Mouse (Mus musculus): ENCODE measurements at regions not wholly inside any gene's neighbourhood (a gene's known extent, or its start where the extent isn't known, plus 50 kb on each side); places are given as distances from the start of the nearest gene placed in this dataset.
"Not testable (repeated sequence)": the region's sequence is repeated elsewhere in the genome, so short reads cannot be mapped to it uniquely, and the experiment has no call there.

DNA sequence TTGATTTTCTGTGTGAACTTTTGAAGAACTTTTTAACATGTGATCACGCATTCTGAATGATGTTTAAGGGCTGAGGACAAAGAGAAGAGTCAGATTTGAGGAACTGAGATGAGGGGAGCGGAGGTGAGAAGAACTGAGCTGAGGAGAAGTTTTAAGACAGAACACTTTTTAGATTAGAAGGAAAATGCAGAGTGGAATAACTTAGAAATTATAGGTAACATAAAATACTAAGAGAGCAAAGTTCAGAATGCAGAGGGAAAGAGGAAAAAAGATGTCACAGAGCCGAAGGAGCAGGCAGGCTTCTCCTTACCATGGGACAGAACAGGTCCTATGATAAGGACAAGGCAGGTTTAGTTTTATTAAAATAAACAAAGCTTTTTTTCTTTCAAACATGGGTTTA, 73.7 kb upstream of the Cwc22 start:
- no peak for DNase-seq (ENCODE audit: low read depth, low spot score)

DNA sequence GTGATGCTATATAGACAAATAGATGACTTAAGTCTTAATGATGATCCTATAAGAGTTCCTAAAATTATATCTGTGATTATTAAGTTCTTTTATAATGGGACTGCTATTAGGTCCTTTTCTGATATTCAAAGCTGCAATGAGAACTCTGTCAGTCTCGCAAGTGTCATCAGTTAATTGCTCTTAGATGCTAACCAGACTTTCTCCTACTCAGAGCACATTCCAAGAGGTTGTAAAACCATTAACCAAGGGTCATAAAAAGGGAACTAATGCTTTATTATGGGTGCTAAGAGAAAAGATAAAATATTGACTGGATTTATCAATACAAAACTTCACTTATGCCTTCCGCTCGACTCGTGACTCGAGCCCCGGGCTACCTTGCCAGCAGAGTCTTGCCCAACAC, 66.3 kb upstream of the Cwc22 start:
- not testable (repeated sequence) for DNase-seq (ENCODE audit: low read depth, low spot score)

DNA sequence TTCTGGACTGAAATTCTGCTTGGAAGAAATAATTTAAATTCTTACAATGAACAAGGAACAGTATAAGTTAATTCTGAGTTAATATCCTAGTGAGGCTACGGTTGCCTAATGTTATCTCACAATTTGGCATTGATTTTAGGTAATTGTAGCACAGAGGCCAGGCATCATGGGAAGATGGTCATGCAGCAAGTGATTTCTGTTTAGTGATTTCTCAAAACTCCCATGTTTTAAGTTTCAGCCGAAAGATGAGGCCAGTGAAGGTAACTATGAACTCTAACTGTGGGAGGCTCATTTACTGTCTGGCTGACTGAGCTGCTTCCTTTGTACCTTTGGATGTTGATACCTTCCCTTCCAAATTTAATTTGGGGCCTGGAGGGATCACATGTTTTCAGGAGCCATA, 65.6 kb upstream of the Cwc22 start:
- no peak for DNase-seq (ENCODE audit: low read depth, low spot score)

DNA sequence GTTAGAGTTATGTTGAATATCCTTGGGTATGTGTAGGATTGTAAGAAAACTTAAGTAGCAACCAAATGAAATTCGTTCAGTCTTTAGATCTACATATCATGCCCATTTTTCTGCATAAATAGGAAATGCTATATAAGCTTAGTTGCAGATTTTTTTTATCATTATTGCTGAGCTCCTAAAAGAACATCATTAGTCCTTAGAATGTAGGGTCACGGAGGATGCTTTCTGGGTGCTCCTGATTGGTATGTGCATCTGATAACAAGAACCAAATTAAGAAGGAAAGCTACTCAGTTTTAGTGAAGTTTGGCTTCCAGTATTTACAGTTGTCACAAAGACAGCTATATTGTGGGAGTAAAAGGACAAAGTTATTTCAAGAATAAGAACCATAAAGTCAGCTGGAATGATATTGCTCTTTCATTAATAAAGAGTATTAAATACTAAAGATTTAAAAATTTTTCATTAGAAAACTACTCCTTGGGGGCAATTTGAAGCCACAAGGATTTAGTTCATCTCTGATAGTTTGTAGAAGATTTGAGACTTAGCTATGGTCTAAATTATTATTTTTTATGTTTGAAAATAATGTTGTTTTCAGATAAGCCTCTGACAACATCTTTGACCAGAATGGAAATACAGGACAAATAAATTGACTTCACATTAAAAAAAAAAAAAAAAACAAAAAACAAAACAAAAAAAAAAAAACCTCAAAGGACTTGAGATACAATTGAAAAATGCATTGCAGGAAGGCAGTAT, 65.1 kb upstream of the Cwc22 start:
- DNase-seq (ENCODE audit: low read depth, low spot score): no peak

DNA sequence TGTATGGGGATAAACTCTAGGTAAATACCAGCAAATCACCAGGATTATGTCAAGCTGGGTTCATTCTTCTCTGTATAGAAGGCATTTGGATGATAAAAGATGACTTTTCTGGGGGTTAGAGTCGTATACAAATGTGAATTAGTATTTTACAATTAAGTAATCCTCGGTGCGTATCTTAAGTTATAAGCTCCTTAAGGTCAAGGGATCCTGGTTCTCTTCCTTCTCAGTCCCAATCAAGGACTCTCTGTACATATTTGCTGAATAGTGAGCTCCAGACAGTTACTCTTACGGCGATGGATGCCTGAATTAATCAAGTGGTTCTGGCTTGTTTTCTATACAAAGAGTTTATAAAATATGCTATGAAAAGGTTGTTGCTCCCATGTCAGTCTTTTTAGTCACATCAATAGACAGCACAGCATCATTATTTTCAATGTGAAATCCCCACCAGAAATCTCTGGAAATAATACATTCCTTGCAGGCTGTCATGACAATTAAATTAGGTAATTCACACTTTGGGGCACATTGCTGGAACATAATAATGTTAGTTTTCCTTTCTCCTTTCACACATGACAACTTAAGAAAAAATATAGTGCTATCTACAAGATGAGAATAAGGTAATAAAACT, 64.0 kb upstream of the Cwc22 start:
- DNase-seq (ENCODE audit: low read depth, low spot score): no peak

DNA sequence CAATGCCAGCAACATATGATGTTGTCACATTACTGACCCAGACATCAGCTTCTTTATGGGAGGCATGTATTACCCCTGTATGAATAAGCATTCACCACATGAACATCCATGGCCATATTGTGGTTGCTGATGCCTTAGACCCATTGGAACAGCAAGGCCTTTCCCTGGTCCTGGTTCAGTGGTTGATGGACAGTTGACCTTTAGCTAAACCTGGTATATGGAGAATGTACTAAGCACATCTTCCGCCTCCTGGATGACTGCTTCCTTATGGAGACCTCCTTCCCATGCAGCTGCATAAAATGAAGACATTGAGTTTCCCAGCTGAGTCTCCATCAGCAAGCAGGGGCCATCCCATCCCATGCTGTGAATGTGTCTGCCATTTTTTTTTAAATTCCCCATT, 61.9 kb upstream of the Cwc22 start:
- DNase-seq (ENCODE audit: low read depth, low spot score): no peak

DNA sequence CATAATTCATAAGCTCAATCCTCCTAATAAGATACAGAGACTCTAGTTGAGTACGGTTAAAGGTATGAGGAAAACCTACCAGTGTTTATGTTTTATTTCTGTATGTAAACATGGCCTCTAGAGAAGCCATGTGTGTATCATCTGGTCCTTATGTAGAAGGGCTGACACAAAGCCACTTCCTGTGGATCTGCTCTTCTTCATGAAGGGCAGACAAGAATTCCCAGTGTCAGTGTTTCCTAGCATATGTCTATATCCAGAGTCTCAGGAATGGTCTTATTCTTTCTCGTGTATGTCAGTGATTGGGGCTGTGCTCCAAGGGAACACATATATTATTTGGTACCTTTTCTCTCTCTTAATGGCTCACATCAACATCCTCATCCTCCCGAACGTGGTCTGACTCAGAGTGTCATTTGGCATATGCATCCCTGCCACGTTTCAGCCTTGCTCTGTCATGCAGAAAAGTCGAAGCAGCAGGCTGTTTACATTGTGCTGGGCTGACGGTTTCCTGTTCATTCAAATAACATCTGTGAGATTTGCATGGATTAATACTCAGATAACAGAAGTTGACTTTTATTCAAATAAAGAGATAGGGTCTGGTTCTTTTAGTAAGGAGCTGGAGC, 59.3 kb upstream of the Cwc22 start:
- no peak for DNase-seq (ENCODE audit: low read depth, low spot score)

DNA sequence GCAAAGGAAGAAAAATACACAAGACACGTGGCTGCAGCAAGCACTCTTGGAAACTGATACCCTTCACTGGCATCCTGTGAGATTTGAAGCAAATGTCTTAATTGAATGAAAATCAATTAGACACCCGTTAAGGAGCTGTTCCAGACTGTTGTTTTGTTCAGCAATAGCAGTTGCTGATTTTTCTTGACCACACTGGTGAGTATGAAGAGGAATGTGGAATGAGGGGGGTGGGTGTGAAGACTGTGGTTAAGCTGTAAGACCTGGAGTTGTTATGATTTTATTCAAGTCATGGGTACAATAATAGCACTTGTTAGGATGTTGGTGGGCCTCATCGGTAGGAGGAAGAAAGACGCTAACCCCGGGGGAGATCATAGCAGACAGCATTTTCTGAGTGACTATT, 58.3 kb upstream of the Cwc22 start:
- DNase-seq (ENCODE audit: low read depth, low spot score): no peak

Measured in retina, postnatal 7 days (tissue).